8 mouse cellular contexts compared by ENCODE assay signal in the genomic region with DNA sequence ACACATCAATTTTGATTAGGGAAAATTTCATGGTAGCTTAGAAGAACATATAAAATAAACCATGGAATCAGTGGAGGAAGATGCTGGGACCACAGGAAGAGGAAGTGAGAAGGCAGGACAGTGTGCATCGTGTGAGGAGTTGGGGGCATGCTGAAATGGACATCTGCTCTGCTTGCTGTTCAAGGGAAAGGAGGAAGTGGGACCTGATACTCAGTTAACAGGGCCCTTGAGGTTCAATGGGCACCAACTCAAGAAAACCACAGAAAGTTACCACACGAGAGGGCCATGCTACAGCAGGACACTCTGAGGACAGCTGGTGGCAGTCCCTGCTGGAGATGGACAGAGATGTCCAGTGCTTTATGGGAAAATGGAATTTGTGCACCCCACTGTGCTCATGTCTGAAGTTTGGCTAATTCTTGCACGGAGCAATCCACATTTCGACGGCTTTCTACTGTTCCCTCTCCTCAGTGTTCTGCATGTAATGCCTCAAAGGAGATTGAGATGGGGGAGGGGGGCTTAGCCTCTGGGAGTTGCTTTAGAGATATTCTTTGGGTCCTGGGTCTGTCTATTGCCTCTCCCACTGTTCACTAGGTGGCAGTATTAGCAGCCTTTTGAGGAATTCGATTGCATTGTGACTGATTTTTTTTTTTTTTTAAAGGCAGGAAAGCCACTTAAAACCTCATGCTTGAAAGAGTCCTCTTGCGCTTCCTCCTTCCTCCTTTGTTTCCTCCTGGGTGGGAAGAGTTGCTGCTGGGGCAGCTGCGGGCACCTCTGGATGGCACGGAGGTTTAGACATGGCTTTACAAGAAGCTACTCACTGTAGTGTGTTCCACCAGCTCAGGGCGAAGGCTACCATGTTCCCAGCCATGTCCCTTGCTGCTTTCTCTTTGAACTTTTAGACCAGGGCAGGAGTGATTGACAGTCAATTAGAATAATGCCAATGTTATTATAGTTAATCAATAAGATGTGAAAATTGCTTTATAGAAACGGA.
DNase-seq lines count a peak whose midpoint lies in the region; ATAC-seq lines count a peak whose summit lies in the region.

No protein-coding gene starts in this region.

- H3K4me2 ChIP-seq in midbrain, embryonic 14.5 days (ENCODE audit: low read length) = 0 out of 2 replicates have a peak overlapping the region, but pooled peaks have one; percentile 13

- no peak; the same call in 1 of the 2 replicates for ATAC-seq in midbrain, embryonic 14.5 days (ENCODE audit: low FRiP score, low TSS enrichment)

- WGBS in midbrain, embryonic 14.5 days = 27% methylated on average over 11 of the region's 11 CpGs

- H3K4me1 ChIP-seq in midbrain, embryonic 14.5 days (ENCODE audit: control insufficient read depth, insufficient read depth, low read length) = 0 out of 2 replicates have a peak, but pooled peaks cover 3% of the 10 kb centered on the region

- H3K4me3 ChIP-seq in midbrain, embryonic 14.5 days (replicated peaks; ENCODE audit: low read depth, low read length) = no peak overlapping the region

- DNase-seq in left cerebral cortex, postnatal 10 days (ENCODE audit: extremely low spot score in 1 of 2, low spot score in 2 of 2) = peak; percentile 45 to 57
- no peak for DNase-seq in left cerebral cortex, adult 8-10 months (ENCODE audit: low spot score in 2 of 2)
- peak; percentile 59 for DNase-seq in brain, embryonic 18.5 days (ENCODE audit: low read depth, low spot score)
- peak; percentile 50 for DNase-seq in heart, adult 8-10 months (ENCODE audit: low spot score)
- DNase-seq in kidney, postnatal 4 days = peak; percentile 21 to 54
- DNase-seq in midbrain, embryonic 14.5 days = peak; percentile 91
- peak; percentile 44 for DNase-seq in yolk sac, embryonic 10.5 days (ENCODE audit: low spot score)
- no peak for DNase-seq in gastrocnemius, adult 8-10 months (ENCODE audit: low spot score in 2 of 2)

- no peak overlapping the region for H3K9ac ChIP-seq in midbrain, embryonic 14.5 days (replicated peaks; ENCODE audit: low read length)

- H3K27ac ChIP-seq in midbrain, embryonic 14.5 days (replicated peaks; ENCODE audit: low read depth, low read length) = no peak overlapping the region

- no peaks in the 10 kb centered on the region for H3K9me3 ChIP-seq in midbrain, embryonic 14.5 days (ENCODE audit: control insufficient read depth, low read length)

- H3K27me3 ChIP-seq in midbrain, embryonic 14.5 days (ENCODE audit: control insufficient read depth, insufficient read depth, low read length) = no peaks in the 10 kb centered on the region

- intact Hi-C loops in left cerebral cortex, postnatal 10 days (cut with DNase I) = loop anchor here (2.0 to 5.0 kb wide), 2 partner anchors 102 to 281 kb away; no protein-coding TSS in a partner anchor

- H3K36me3 ChIP-seq in midbrain, embryonic 14.5 days (ENCODE audit: control insufficient read depth, insufficient read depth, low read length) = no peaks in the 10 kb centered on the region

Comparison
In these comparisons a context has a peak if more than half of its experiments do, and no peak if none do; other contexts are left out.
1. DNase-seq: peak in left cerebral cortex, postnatal 10 days (2 of 2), brain, embryonic 18.5 days (single experiment), heart, adult 8-10 months (single experiment), kidney, postnatal 4 days (2 of 2), midbrain, embryonic 14.5 days (single experiment) and yolk sac, embryonic 10.5 days (single experiment); none in left cerebral cortex, adult 8-10 months (0 of 2) and gastrocnemius, adult 8-10 months (0 of 2).